Mouse (Mus musculus) layer of hippocampus, adult 6 months (tissue): Measurements from ENCODE around the gene Mfsd6. TPM values are rescaled to one million over a fixed set of nuclear protein-coding genes. Genes with fewer than 3 reads are reported as not detected.

ENCODE experiments used
- long read RNA-seq, 2 experiments: library from polyadenylated mRNA; unstranded; transcript quantifications; one replicate each; pipeline ENCODE4 v2.0.0; 2019 to 2020
- polyA plus RNA-seq: library from polyadenylated mRNA; unstranded; fragments of <200 nt; fragmentation: Nextera tagmentation; gene quantifications from 2 replicates; pipeline ENCODE4 v1.2.3, GENCODE M21; 2021

Gene Mfsd6
- 12.6 and 13.6 TPM in 2 replicates for polyA plus RNA-seq
- long read RNA-seq, experiment 1, full-length matches to known transcripts, result 14 of 46 reads
- long read RNA-seq, experiment 1, partial matches to known transcripts, result 12 of 46 reads
- long read RNA-seq, experiment 1, other reads (novel, unspliced or antisense), result 20 of 46 reads
- long read RNA-seq, experiment 2, full-length matches to known transcripts, result 80 of 272 reads
- long read RNA-seq, experiment 2, partial matches to known transcripts, result 25 of 272 reads
- long read RNA-seq, experiment 2, other reads (novel, unspliced or antisense), result 167 of 272 reads

DNA sequence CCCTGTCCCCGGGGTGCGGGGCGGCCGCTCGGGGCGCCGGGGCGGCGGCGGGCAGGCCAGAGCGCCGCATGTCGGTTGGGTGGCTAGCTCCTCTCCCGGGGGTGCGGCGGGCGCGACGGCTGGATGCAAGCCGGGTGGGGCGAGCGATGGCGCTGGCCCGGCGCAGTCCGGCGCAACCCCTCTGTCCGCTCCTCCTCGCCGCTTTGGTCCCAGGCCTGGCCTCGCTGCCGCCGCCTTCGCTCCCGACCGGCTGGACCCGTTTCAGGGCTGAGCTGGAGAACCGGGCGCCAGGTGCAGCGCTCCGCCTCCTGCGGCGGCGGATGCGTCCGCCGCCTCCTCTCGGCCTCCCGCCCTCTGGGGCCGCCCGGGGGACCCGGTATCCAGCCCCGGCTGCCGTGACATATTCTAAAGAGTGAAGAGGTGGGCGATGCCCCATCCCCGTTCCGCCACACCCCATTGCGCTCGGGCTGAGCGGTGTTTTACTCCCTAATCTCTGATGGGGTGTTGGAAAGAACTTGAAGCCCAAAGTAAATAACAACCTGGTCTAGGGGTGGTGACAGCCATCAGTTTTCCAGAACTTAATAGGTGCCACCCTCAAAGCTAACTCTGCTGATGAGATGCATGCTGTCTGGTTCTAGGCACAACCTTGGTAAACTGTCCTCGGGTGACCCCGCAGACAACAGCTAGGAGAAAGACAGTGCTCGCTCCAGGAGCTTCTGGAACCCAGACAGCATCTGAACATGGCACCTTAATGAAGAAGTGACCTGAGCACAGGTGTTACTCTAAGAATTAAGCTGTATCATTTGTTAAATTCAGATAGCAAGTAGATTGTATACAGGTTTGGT is at the start of gene Mfsd6:
Gene Mfsd6, minus strand, starts transcription at position 407 of the 845 bp plus-strand sequence.

DNA sequence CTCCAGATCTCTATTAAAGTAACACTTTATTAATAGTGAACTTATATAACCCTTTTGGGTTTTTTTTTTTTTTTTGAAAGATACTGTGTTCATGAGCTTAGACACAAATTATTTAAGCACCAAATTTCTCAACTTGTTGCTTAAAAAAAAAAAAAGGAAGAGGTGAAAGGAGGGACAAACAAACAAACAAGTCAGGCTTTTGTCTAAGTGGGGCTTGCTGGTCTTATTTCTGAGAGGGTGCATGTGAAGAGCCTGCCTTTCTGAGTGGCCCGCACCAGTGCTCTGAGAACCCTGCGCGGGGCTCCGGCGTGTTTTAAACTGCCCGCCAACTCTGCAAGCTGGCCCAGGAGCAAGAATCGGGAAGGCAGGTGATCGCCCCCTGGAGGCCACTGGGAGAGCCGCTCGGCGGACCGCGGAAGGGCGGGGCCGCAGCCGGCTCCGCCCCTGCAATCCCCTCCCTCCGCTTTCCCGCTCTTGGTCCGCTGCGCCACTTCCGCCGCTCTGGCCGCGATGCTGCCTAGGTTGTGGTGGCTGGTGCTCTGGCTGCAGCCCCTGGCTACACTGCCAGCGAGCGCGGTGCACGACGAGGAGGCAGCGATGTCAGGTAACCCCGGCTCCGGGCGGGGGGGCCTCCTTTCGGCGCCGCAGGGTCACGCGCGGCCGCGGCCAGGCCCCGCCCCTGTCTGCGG is 96.9 kb downstream of the Mfsd6 start, which contains the start of gene Nemp2:
Gene Nemp2, plus strand, starts transcription at position 456 of the 689 bp plus-strand sequence.

Other genes with a start within 250 kb of the Mfsd6 start
- 5.6 and 6.1 TPM in 2 replicates for gene Nab1, start 226.8 kb downstream of the Mfsd6 start, polyA plus RNA-seq
- gene Nemp2, start 96.8 kb downstream of the Mfsd6 start, polyA plus RNA-seq, result 0.90 TPM in 2 replicates
- gene Inpp1, start 90.2 kb upstream of the Mfsd6 start, polyA plus RNA-seq, result 29.9 and 33.7 TPM in 2 replicates
- 13.0 and 17.4 TPM in 2 replicates for gene Hibch, start 117.5 kb upstream of the Mfsd6 start, polyA plus RNA-seq